Mouse (Mus musculus) thymus, adult 18-20 months (tissue): ENCODE data around the gene Wipf2.
A peak's percentile ranks its signal among the peaks of the same experiment; 100 is the strongest.

Experiments used
- DNase-seq, 2 experiments: peaks; one replicate each; pipeline ENCODE4 v3.0.0; 2022; ENCODE audit warnings: mixed read lengths in 2 of 2

Wipf2 gene

GRCm38 (mm10) chr11:98854659-98855058 is 8.8 kb upstream of the Wipf2 start:
- no peak for DNase-seq

DNA sequence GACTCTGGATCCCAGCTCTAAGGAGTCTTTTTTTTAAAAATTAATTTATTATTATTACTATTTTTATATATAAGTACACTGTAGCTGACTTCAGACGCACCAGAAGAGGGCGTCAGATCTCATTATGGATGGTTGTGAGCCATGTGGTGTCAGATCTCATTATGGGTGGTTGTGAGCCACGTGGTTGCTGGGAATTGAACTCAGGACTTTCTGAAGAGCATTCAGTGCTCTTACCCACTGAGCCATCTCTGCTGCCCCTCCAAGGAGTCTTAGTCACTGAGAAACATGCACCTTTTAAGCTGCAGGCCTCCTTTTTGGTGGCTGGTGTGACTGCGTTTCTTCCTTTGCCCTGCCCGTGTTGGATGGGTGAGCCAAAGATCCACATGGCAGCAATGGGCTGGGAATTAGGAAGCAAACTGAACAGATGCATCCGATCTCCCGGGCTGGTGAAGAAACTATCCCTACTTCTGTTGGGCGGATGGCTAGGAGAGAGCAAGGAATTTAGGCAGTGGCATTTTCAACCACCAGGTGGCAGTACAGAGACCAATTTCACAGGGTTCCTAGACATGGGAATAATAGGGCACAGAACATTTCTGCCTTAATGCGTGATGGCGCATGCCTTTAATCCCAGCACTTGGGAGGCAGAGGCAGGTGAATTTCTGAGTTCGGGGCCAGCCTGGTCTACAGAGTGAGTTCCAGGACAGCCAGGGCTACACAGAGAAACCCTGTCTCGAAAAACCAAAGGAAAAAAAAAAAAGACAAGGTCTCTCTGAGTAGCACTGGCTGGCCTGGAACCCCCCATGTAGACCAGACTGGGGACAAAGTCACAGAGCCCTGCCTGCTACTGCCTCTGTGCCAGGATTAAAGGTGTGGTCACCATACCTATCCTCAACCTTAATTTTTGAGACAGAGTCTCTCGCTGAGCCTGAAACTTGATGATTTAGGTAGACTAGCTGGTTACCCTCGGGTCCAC is 4.4 kb upstream of the Wipf2 start:
- peak; percentile 30 to 58 for DNase-seq

GRCm38 (mm10) chr11:98863751-98864429 is 452 bp downstream of the Wipf2 start:
- DNase-seq = peak in 1 of 2 experiments; percentile 64

DNA sequence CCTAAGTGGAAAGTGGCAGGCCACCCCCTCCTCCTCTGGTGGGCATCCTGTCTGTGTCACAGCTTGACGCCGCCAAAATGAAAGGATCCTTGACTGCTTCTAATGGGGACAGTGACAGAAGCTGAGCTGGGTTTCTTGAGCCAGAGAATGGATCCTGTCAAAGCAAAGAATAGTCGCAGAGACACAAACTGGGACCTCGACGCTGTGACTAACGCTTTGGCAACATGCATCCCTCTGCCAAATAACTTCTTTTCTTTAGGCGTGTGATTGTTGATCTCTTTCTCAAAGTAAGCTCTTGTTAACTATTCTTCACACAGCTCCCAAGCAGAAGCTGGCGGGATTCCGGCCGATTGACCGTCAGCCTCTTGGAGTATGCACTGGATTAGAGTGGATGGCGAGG is 3.9 kb downstream of the Wipf2 start:
- DNase-seq = no peak

GRCm38 (mm10) chr11:98869906-98870305 is 6.5 kb downstream of the Wipf2 start:
- no peak for DNase-seq

DNA sequence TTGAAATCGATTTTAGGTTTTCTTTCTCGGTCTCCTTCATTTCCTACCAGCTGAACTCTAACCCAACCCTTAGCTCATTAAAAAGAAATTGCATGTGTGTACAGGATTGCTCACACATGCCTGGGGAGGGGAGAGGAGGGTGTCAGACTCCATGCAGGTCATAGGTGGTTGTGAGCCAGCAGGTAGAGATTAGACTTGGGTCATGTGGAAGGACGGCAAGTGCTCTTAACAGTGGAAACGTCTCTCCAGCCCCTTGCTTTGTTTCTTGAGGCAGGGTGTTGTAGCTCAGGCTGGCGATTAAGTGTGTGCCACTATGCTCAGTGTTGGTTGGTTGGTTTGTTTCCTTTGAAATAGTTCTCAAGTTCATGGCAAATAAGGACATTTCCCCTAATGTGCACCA is 7.4 kb downstream of the Wipf2 start:
- no peak for DNase-seq

DNA sequence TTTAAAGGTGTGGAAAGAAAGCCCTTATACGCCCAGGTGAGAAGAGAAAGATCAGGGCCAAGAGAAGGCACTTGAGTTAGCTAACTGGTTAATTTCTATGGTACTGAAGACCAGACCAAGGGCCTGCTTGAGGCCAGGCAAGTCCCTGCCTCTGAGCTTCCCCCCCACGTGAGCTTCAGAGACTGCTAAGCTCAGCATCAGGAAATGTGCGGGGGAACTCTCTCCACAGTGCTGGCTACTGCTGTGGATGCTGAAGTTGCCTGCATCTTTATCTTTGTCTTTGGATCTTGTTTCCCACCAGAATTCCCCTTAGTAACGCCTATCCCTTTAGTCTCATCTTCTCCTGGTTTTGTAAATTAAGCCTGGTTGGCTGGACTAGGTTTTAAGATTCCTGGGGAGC is 8.0 kb downstream of the Wipf2 start:
- DNase-seq = no peak

DNA sequence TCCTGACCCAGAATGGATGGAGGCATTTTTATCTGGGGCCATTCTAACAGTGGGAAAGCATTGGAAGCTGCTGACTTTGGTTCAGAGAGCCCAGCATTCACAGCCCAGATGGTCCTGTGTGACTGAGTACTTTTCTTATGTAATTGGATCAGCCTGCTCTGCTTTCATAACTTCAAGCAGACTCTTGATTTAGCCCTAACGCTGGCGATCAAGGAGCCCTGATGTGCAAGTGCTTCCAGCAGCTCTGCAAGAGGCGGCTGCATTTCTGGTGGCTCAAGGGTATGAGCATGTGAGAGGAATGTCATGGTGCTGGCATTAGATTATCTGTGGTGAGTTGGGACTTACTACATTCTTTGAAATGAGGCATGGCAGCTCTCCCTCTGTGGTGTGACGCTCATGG is 8.6 kb downstream of the Wipf2 start:
- no peak for DNase-seq

GRCm38 (mm10) chr11:98873900-98874299 is 10.5 kb downstream of the Wipf2 start:
- DNase-seq = no peak

DNA sequence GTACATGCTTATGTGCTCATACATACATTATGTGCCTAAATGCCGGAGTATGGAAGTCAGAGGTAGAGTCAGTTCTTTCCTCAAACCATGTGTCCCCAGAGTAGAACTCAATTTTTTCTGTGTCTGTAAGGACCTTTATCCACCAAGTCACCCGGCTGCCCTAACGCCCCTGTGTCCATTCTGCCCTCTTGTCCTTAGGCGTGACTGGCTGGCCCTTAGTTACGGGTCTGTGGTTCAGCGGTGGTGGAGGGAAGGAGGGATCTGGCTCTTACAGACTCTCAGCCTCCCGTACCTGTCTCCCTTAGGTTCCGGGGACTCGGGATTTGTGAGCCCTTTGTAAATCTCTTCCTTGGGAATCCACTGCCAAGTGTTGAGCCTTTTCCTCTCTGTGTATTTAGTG is 13.6 kb downstream of the Wipf2 start:
- no peak for DNase-seq

GRCm38 (mm10) chr11:98887703-98888102 is 24.3 kb downstream of the Wipf2 start:
- DNase-seq = no peak

DNA sequence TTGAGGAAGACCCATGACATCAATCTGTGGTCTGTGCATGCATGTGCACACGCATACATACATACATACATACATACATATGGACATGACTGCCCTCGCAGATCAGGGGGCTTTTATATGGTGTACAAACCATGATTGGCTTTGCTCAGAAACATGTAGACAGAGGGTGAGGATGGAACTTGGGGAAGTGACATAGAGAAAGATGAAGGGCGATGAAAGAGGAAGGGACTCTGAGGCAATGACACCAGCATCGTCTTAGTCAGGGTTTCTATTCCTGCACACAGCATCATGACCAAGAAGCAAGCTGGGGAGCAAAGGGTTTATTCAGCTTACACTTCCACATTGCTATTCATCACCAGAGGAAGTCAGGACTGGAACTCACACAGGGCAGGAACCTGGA is 25.6 kb downstream of the Wipf2 start:
- DNase-seq = no peak

DNA sequence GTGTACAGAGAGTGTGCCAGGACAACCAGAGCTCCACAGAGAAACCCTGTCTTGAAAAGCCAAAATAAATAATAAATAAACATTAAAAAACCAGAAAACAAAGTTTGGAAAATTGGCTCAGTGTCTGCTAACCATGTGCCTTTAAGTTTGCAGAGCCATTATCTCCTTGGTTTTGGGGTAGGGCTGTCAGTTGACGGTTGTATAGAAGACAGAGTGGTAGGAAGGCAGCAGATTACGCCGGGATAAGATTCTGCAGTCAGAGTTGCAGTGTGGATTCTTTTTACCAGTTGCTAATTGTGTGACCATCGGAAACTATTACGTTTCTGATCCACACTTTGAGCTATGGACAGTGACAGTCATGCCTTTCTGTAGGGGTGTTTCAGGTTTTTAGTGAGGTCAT is 26.5 kb downstream of the Wipf2 start:
- no peak for DNase-seq

DNA sequence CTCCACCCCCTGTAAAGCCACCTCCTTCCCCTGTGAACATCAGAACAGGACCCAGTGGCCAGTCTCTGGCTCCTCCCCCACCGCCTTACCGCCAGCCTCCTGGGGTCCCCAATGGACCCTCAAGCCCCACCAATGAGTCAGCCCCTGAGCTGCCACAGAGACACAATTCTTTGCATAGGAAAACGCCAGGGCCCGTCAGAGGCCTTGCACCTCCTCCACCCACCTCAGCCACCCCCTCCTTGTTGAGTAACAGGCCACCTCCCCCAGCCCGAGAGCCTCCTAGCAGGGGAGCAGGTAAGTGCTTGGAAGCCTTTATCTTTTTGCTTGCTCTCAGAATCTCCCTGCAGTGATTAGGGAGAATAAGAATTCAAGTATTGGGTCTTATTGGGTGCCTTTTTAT is 29.0 kb downstream of the Wipf2 start:
- DNase-seq = no peak

DNA sequence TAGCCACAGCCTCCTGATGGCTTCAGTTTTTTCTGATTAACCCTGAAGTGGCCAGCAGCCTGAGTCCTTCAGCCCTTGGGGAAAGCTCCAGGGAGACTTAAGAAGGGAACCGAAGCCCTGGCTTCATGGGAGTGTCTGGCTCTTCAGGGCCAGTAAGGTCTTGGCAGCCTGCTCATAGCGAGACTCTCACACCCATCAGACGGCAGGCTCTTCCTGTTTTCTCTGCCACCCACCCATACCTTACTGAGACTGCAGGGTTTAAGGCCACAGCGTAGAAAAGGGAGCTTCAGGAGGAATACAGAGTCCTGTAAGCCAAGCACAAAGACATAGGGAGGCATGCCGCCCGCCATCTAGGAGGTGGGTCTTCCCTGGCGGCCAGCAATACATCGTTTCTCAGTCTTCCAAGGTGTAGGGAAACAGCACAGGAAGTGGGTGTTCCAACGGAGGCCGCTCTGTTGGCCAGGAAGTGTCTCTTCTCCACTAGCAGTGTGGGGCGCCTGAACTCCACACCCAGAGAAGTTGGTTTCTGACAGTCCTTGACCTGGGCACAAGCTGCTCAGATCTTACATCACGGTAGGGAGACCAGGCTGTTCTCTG is 37.2 kb downstream of the Wipf2 start:
- DNase-seq = peak in 1 of 2 experiments; percentile 36

GRCm38 (mm10) chr11:98902621-98903245 is 39.3 kb downstream of the Wipf2 start:
- DNase-seq = no peak

GRCm38 (mm10) chr11:98904577-98904976 is 41.1 kb downstream of the Wipf2 start:
- no peak for DNase-seq

DNA sequence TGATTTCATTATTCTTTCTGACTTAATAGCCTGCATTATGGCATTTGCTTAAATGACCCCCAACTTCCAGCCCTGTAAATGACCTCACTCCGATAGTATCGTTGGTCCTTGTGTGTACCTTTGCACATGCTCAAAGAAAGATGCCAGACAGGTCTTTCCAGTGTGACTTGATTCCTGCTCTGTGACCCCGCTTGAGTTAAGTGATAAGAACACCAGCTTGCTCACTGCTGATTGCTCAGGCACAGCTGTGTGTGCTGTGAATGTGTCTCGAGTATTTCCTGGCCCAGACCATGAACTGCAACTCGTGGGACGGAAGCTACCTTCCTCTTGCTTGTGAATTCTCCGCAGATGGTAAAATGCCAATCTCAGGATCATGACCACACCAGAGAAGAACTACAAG is 41.6 kb downstream of the Wipf2 start:
- no peak for DNase-seq

DNA sequence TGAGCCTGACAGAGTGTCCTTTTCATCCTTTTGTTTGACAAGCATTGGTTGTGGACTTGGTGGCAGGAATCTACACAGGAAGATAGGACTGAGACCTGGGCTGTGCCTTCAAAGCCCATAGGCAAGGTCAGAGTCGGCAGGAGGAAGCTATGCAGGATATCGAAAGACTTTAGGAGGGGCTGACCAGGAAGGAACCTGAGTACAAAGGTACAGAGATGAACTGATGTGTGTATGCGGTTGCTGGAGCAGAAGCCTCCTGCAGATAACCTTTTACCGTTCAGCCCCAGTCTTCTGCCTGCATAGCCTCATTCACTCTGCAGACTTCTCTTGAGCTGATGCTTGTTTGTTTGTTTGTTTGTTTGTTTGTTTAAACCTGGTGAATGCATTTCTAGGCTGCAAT is 42.1 kb downstream of the Wipf2 start:
- DNase-seq = no peak

DNA sequence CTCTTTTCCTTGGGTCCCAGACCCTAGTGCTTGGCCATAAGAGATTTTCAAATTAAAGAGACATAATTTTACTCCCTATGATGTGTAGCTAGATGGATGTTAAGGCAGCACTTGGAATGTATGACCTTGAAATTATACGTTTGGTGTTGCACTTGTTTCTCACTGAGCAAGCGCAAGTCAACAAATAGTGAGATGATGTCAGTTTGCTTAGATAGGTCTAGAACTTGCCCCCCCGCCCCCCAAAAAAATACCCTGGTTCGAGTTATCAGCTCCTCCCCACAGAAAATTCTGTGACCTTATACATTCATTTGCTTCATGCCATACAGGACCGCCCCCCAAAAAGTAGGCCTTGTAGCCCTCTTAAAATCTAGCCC is 43.6 kb downstream of the Wipf2 start:
- DNase-seq = no peak

GRCm38 (mm10) chr11:98907437-98908173 is 44.2 kb downstream of the Wipf2 start, which contains the start of gene Cdc6:
Gene Cdc6 (plus strand): TSS chr11:98907801.
- DNase-seq = peak; percentile 94 to 97

- DNase-seq = peak; percentile 41 to 66
Observed at GRCm38 (mm10) chr11:98909654-98910053, 46.2 kb downstream of the Wipf2 start.
